Mouse (Mus musculus): ENCODE results near the gene Ptprd. TPM values are rescaled to one million over a fixed set of nuclear protein-coding genes. Genes with fewer than 3 reads are reported as not detected.

The Ptprd gene
- 37.2 and 46.9 TPM in 2 replicates for polyA plus RNA-seq (2015; fragmentation: Nextera tagmentation; extraction: Ambion mirVana)

GRCm38 (mm10) chr4:78211529-78212494 is at the start of gene Ptprd:
Gene Ptprd (minus strand): TSS chr4:78211961.
- Histone ChIP-seq H3K4me1 (peaks cover 5% of the 10 kb centered on the region; the same call in 1 of the 2 replicates), H3K27me3 (peaks cover 43% of the 10 kb centered on the region), H3K4me2 (peak within 1 kb of the TSS; percentile 91), H3K9ac (peak within 1 kb of the TSS; percentile 64), H3K9me3 (no peaks in the 10 kb centered on the region), H3K27ac (no peak within 1 kb of the TSS), H3K36me3 (no peaks in the 10 kb centered on the region), H3K4me3 (peak within 1 kb of the TSS; percentile 56)
- peak; percentile 72 for ATAC-seq (ENCODE audit: insufficient number of reproducible peaks, insufficient read depth, low FRiP score, low TSS enrichment, low read depth)
- WGBS = under 1% methylated on average over 74 of the region's 86 CpGs

- Histone ChIP-seq H3K27ac (no peak overlapping the region), H3K4me1 (no peaks in the 10 kb centered on the region), H3K4me2 (no peak overlapping the region), H3K9ac (no peak overlapping the region), H3K36me3 (no peaks in the 10 kb centered on the region), H3K4me3 (no peak overlapping the region), H3K27me3 (no peaks in the 10 kb centered on the region), H3K9me3 (no peaks in the 10 kb centered on the region)
- WGBS = 82% methylated on average over 2 of the region's 2 CpGs
- ATAC-seq (ENCODE audit: insufficient number of reproducible peaks, insufficient read depth, low FRiP score, low TSS enrichment, low read depth) = no peak
Measured at GRCm38 (mm10) chr4:78235820-78236219, 24.1 kb upstream of the Ptprd start.

GRCm38 (mm10) chr4:78235316-78235715 is 23.6 kb upstream of the Ptprd start:
- H3K27me3 ChIP-seq = no peaks in the 10 kb centered on the region
- 68% methylated on average over 2 of the region's 2 CpGs for WGBS
- no peak for ATAC-seq (ENCODE audit: insufficient number of reproducible peaks, insufficient read depth, low FRiP score, low TSS enrichment, low read depth)

GRCm38 (mm10) chr4:78234681-78235080 is 22.9 kb upstream of the Ptprd start:
- Histone ChIP-seq H3K4me2 (no peak overlapping the region), H3K4me3 (no peak overlapping the region), H3K9me3 (no peaks in the 10 kb centered on the region), H3K36me3 (no peaks in the 10 kb centered on the region), H3K27ac (no peak overlapping the region), H3K4me1 (no peaks in the 10 kb centered on the region), H3K27me3 (no peaks in the 10 kb centered on the region), H3K9ac (no peak overlapping the region)
- ATAC-seq (ENCODE audit: insufficient number of reproducible peaks, insufficient read depth, low FRiP score, low TSS enrichment, low read depth) = no peak
- 82% methylated on average over 1 of the region's 1 CpGs for WGBS

More at GRCm38 (mm10) chr4:78235316-78235715, 23.6 kb upstream of the Ptprd start:
- H3K27ac ChIP-seq = no peak overlapping the region
- no peak overlapping the region for H3K4me3 ChIP-seq
- no peaks in the 10 kb centered on the region for H3K36me3 ChIP-seq
- H3K4me2 ChIP-seq = no peak overlapping the region
- no peak overlapping the region for H3K9ac ChIP-seq
- no peaks in the 10 kb centered on the region for H3K4me1 ChIP-seq
- H3K9me3 ChIP-seq = no peaks in the 10 kb centered on the region

- Histone ChIP-seq H3K27ac (no peak overlapping the region), H3K9ac (no peak overlapping the region), H3K4me2 (no peak overlapping the region), H3K27me3 (peaks cover 43% of the 10 kb centered on the region), H3K36me3 (no peaks in the 10 kb centered on the region), H3K9me3 (no peaks in the 10 kb centered on the region), H3K4me1 (peaks cover 5% of the 10 kb centered on the region; the same call in 1 of the 2 replicates), H3K4me3 (no peak overlapping the region)
- WGBS = 71% methylated on average over 4 of the region's 4 CpGs
- no peak for ATAC-seq (ENCODE audit: insufficient number of reproducible peaks, insufficient read depth, low FRiP score, low TSS enrichment, low read depth)
Measured at GRCm38 (mm10) chr4:78213949-78214348, 2.2 kb upstream of the Ptprd start.

GRCm38 (mm10) chr4:78212941-78213340 is 1.2 kb upstream of the Ptprd start:
- Histone ChIP-seq H3K9me3 (no peaks in the 10 kb centered on the region), H3K36me3 (no peaks in the 10 kb centered on the region), H3K27ac (no peak overlapping the region), H3K4me2 (no peak overlapping the region), H3K4me3 (no peak overlapping the region), H3K4me1 (peaks cover 5% of the 10 kb centered on the region; the same call in 1 of the 2 replicates), H3K9ac (no peak overlapping the region), H3K27me3 (peaks cover 43% of the 10 kb centered on the region)
- ATAC-seq (ENCODE audit: insufficient number of reproducible peaks, insufficient read depth, low FRiP score, low TSS enrichment, low read depth) = no peak
- 72% methylated on average over 4 of the region's 4 CpGs for WGBS

- Histone ChIP-seq H3K4me3 (peak overlapping the region; percentile 56), H3K27me3 (peaks cover 43% of the 10 kb centered on the region), H3K36me3 (no peaks in the 10 kb centered on the region), H3K9me3 (no peaks in the 10 kb centered on the region), H3K27ac (no peak overlapping the region), H3K4me1 (peaks cover 5% of the 10 kb centered on the region; the same call in 1 of the 2 replicates), H3K4me2 (peak overlapping the region; percentile 91), H3K9ac (peak overlapping the region; percentile 64; the same call in 1 of the 2 replicates)
- no peak for ATAC-seq (ENCODE audit: insufficient number of reproducible peaks, insufficient read depth, low FRiP score, low TSS enrichment, low read depth)
- WGBS = 21% methylated on average over 9 of the region's 9 CpGs
Measured at GRCm38 (mm10) chr4:78210878-78211528, 758 bp downstream of the Ptprd start.

- no peak overlapping the region for H3K4me3 ChIP-seq
- H3K27ac ChIP-seq = no peak overlapping the region
- no peak overlapping the region for H3K4me2 ChIP-seq
- H3K36me3 ChIP-seq = no peaks in the 10 kb centered on the region
- WGBS = 54% methylated on average over 3 of the region's 3 CpGs
- H3K9me3 ChIP-seq = no peaks in the 10 kb centered on the region
- ATAC-seq (ENCODE audit: insufficient number of reproducible peaks, insufficient read depth, low FRiP score, low TSS enrichment, low read depth) = no peak
- 0 out of 2 replicates have a peak, but pooled peaks cover 5% of the 10 kb centered on the region for H3K27me3 ChIP-seq
- no peaks in the 10 kb centered on the region for H3K4me1 ChIP-seq
- no peak overlapping the region for H3K9ac ChIP-seq
Measured at GRCm38 (mm10) chr4:78205018-78205417, 6.7 kb downstream of the Ptprd start.

GRCm38 (mm10) chr4:78168447-78168846 is 43.3 kb downstream of the Ptprd start:
- Histone ChIP-seq H3K9me3 (no peaks in the 10 kb centered on the region), H3K9ac (no peak overlapping the region), H3K4me3 (no peak overlapping the region), H3K4me1 (no peaks in the 10 kb centered on the region), H3K36me3 (no peaks in the 10 kb centered on the region), H3K27ac (no peak overlapping the region), H3K4me2 (no peak overlapping the region), H3K27me3 (no peaks in the 10 kb centered on the region)
- no peak for ATAC-seq (ENCODE audit: insufficient number of reproducible peaks, insufficient read depth, low FRiP score, low TSS enrichment, low read depth)
- 83% methylated on average over 1 of the region's 1 CpGs for WGBS

- ATAC-seq (ENCODE audit: insufficient number of reproducible peaks, insufficient read depth, low FRiP score, low TSS enrichment, low read depth) = no peak
- H3K4me1 ChIP-seq = no peaks in the 10 kb centered on the region
- 83% methylated on average over 3 of the region's 3 CpGs for WGBS
- H3K9ac ChIP-seq = no peak overlapping the region
- no peaks in the 10 kb centered on the region for H3K9me3 ChIP-seq
- H3K4me2 ChIP-seq = no peak overlapping the region
- no peak overlapping the region for H3K4me3 ChIP-seq
- no peaks in the 10 kb centered on the region for H3K36me3 ChIP-seq
- H3K27ac ChIP-seq = no peak overlapping the region
- no peaks in the 10 kb centered on the region for H3K27me3 ChIP-seq
Measured at GRCm38 (mm10) chr4:78160451-78160850, 51.3 kb downstream of the Ptprd start.

GRCm38 (mm10) chr4:78150561-78150960 is 61.2 kb downstream of the Ptprd start:
- Histone ChIP-seq H3K4me1 (no peaks in the 10 kb centered on the region), H3K36me3 (no peaks in the 10 kb centered on the region), H3K4me3 (no peak overlapping the region), H3K27me3 (no peaks in the 10 kb centered on the region), H3K9ac (no peak overlapping the region), H3K9me3 (no peaks in the 10 kb centered on the region), H3K4me2 (no peak overlapping the region), H3K27ac (no peak overlapping the region)
- 27% methylated on average over 1 of the region's 1 CpGs for WGBS
- ATAC-seq (ENCODE audit: insufficient number of reproducible peaks, insufficient read depth, low FRiP score, low TSS enrichment, low read depth) = no peak

All from embryonic facial prominence, embryonic 13.5 days (tissue).